Mouse (Mus musculus) C2C12 (cell line): ENCODE data around the gene Pard3b. TPM values are rescaled to one million over a fixed set of nuclear protein-coding genes. Genes with fewer than 3 reads are reported as not detected.

Experiments used
- H3K27me3 ChIP-seq: one replicate; pipeline ENCODE4 v1.6.1; 2011; ENCODE audit not compliant: control insufficient read depth, insufficient read depth, insufficient read length
- H3K36me3 ChIP-seq: one replicate; pipeline ENCODE4 v1.6.1; 2011; ENCODE audit not compliant: control insufficient read depth, insufficient read depth
- H3K4me3 ChIP-seq: one replicate; pipeline ENCODE4 v1.5.1; 2011; ENCODE audit warnings: mild to moderate bottlenecking, control low read depth; ENCODE audit not compliant: poor library complexity, insufficient read depth, severe bottlenecking
- H3K79me2 ChIP-seq: one replicate; pipeline ENCODE4 v1.6.1; 2011; ENCODE audit not compliant: control insufficient read depth, insufficient read depth
- H3K79me3 ChIP-seq: one replicate; pipeline ENCODE4 v1.6.1; 2011; ENCODE audit warnings: low read depth, control low read depth
- H3ac ChIP-seq: one replicate; pipeline ENCODE3; 2011; ENCODE audit warnings: low read depth; ENCODE audit not compliant: control insufficient read depth, insufficient read length
- CEBPB ChIP-seq: IDR thresholded peaks from one replicate; pipeline ENCODE4 v1.6.1; 2011; ENCODE audit warnings: low read depth, mild to moderate bottlenecking, control low read depth, moderate library complexity
- CTCF ChIP-seq: IDR thresholded peaks from one replicate; pipeline ENCODE4 v1.5.1; 2011; ENCODE audit not compliant: control insufficient read depth, insufficient read depth, insufficient read length
- FOSL1 ChIP-seq: IDR thresholded peaks from one replicate; pipeline ENCODE4 v1.8.0; 2011; ENCODE audit warnings: mild to moderate bottlenecking, low read length; ENCODE audit not compliant: poor library complexity, insufficient read depth, severe bottlenecking
- MAX ChIP-seq: IDR thresholded peaks from one replicate; pipeline ENCODE4 v1.6.1; 2011; ENCODE audit warnings: mild to moderate bottlenecking, control low read depth
- MYOD1 ChIP-seq: IDR thresholded peaks from one replicate; pipeline ENCODE4 v1.6.1; 2011; ENCODE audit warnings: low read depth; ENCODE audit not compliant: control insufficient read depth, insufficient read length
- MYOG ChIP-seq: IDR thresholded peaks from one replicate; pipeline ENCODE4 v1.6.1; 2011; ENCODE audit not compliant: control insufficient read depth, insufficient read length; ENCODE audit errors: extremely low read depth
- USF1 ChIP-seq: IDR thresholded peaks from one replicate; pipeline ENCODE4 v1.6.1; 2011; ENCODE audit warnings: low read depth, mild to moderate bottlenecking, control low read depth, moderate library complexity
- polyA plus RNA-seq: library from polyadenylated mRNA; unstranded; fragments of >200 nt; fragmentation: generic; extraction: Trizol; gene quantifications from one replicate; pipeline ENCODE4 v1.2.1, GENCODE M21; 2012; ENCODE audit warnings: missing spikeins

The Pard3b gene
- polyA plus RNA-seq, 1 experiment = 0.20 TPM

GRCm38 (mm10) chr1:62071139-62071538, 432.5 kb downstream of the Pard3b start:
- Histone ChIP-seq H3K79me3 (no peaks in the 10 kb centered on the region), H3ac (no peak overlapping the region), H3K4me3 (no peak overlapping the region), H3K36me3 (no peaks in the 10 kb centered on the region), H3K27me3 (no peaks in the 10 kb centered on the region), H3K79me2 (no peaks in the 10 kb centered on the region)
- TF ChIP-seq CEBPB (no peak), USF1 (no peak), MYOG (no peak), MYOD1 (no peak), MAX (no peak)

- Histone ChIP-seq H3K79me2 (no peaks in the 10 kb centered on the region), H3K36me3 (no peaks in the 10 kb centered on the region), H3K79me3 (no peaks in the 10 kb centered on the region), H3K27me3 (no peaks in the 10 kb centered on the region), H3ac (no peak overlapping the region), H3K4me3 (no peak overlapping the region)
- no peak for TF ChIP-seq USF1
- TF ChIP-seq CEBPB = no peak
- TF ChIP-seq MAX = no peak
- TF ChIP-seq FOSL1 = no peak
- no peak for TF ChIP-seq CTCF
- TF ChIP-seq MYOD1 = no peak
- no peak for TF ChIP-seq MYOG
Observed at GRCm38 (mm10) chr1:62076171-62076570, 437.5 kb downstream of the Pard3b start.

GRCm38 (mm10) chr1:62081129-62081528, 442.5 kb downstream of the Pard3b start:
- TF ChIP-seq MYOG (no peak), CEBPB (no peak), CTCF (no peak), MYOD1 (no peak), MAX (no peak), FOSL1 (no peak), USF1 (no peak)
- Histone ChIP-seq H3K36me3 (no peaks in the 10 kb centered on the region), H3ac (no peak overlapping the region), H3K79me3 (no peaks in the 10 kb centered on the region), H3K27me3 (no peaks in the 10 kb centered on the region), H3K79me2 (no peaks in the 10 kb centered on the region), H3K4me3 (no peak overlapping the region)

- no peaks in the 10 kb centered on the region for H3K79me3 ChIP-seq
Observed at GRCm38 (mm10) chr1:62085995-62086394, 447.4 kb downstream of the Pard3b start.

GRCm38 (mm10) chr1:62087464-62087863, 448.8 kb downstream of the Pard3b start:
- H3ac ChIP-seq = no peak overlapping the region
- H3K4me3 ChIP-seq = no peak overlapping the region
- H3K36me3 ChIP-seq = no peaks in the 10 kb centered on the region
- no peaks in the 10 kb centered on the region for H3K27me3 ChIP-seq
- no peaks in the 10 kb centered on the region for H3K79me3 ChIP-seq
- no peak for TF ChIP-seq USF1
- no peak for TF ChIP-seq CEBPB
- TF ChIP-seq FOSL1 = no peak
- no peak for TF ChIP-seq CTCF
- no peak for TF ChIP-seq MYOD1
- no peak for TF ChIP-seq MYOG
- no peak for TF ChIP-seq MAX
- H3K79me2 ChIP-seq = no peaks in the 10 kb centered on the region

More at GRCm38 (mm10) chr1:62085995-62086394, 447.4 kb downstream of the Pard3b start:
- Histone ChIP-seq H3ac (no peak overlapping the region), H3K79me2 (no peaks in the 10 kb centered on the region), H3K36me3 (no peaks in the 10 kb centered on the region), H3K27me3 (no peaks in the 10 kb centered on the region), H3K4me3 (no peak overlapping the region)
- TF ChIP-seq MYOG = no peak
- no peak for TF ChIP-seq CEBPB
- TF ChIP-seq FOSL1 = no peak
- TF ChIP-seq USF1 = no peak
- TF ChIP-seq MYOD1 = no peak
- TF ChIP-seq CTCF = no peak
- no peak for TF ChIP-seq MAX

- Histone ChIP-seq H3K36me3 (no peaks in the 10 kb centered on the region), H3ac (no peak overlapping the region), H3K27me3 (no peaks in the 10 kb centered on the region), H3K79me3 (no peaks in the 10 kb centered on the region), H3K79me2 (no peaks in the 10 kb centered on the region), H3K4me3 (no peak overlapping the region)
- TF ChIP-seq CTCF = no peak
- TF ChIP-seq MYOG = no peak
- TF ChIP-seq USF1 = no peak
- no peak for TF ChIP-seq MYOD1
- no peak for TF ChIP-seq CEBPB
- TF ChIP-seq MAX = no peak
- TF ChIP-seq FOSL1 = no peak
Observed at GRCm38 (mm10) chr1:62094885-62095284, 456.3 kb downstream of the Pard3b start.
